Mouse (Mus musculus): ENCODE data around the gene Sigirr. TPM values are rescaled to one million over a fixed set of nuclear protein-coding genes. Genes with fewer than 3 reads are reported as not detected.
A peak's percentile ranks its signal among the peaks of the same experiment; 100 is the strongest.

Gene Sigirr
- polyA plus RNA-seq, 1 experiment: 23.2 TPM

DNA sequence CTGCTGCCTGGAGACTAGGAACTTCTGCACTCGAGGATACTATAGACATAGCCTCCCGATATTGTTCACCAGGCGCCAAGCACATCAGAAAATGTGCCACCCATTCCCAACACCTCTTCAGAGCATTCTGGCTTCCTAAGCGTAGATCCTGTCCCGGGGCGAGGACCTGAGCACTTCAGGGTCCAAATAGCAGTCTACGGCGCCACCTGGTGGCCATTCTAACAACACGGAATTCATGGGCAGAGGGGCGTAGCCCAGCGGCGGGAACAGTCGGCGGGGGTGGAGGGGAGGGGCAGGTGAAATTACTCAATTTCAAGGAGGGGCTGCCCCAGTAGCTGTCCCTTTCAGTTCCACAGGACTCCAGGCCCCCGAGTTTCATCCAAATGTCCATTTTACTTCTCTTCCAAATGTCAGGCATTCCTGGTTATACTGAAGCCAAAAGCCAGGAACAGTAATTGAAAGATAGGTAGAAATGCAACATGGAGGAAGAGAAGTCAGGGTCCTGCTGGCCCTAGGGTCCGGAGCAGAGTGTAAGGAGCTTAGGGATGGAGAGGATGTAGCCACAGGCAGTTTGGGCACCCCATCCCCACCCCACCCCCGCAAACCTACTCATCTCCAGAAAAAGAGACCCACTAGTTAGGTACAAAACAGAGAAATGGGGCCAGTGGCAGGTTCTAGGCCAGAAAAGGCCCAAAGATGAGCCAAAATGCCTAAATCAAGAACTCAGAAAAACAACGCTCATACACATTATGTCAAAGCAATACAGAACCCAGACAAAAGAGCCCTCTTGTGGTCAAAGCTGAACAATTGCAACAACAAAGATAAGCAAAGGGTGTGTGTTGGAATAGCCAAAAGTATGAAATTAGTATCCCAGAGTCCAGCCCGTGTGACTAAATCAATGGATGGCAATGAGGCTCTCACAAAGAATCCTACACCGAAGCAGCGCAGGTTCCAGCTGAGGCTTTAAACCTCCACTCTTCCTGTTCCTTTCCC, 51.9 kb downstream of the Sigirr start:
- no peaks in the 10 kb centered on the region for H3K9me3 ChIP-seq (replicated peaks; ENCODE audit: control insufficient read depth, insufficient read depth, low read length, poor library complexity, severe bottlenecking)
- peak; percentile 86 for TF ChIP-seq CTCF (IDR thresholded peaks at IDR 0.05; ENCODE audit: low read depth, low read length)
- TF ChIP-seq EP300 (IDR thresholded peaks at IDR 0.05; ENCODE audit: insufficient read depth, low read depth, low read length): peak; percentile 72; the same call in 1 of the 2 replicates
- TF ChIP-seq POLR2A (IDR thresholded peaks at IDR 0.05; ENCODE audit: insufficient read depth, low read length): no peak
- H3K36me3 ChIP-seq (ENCODE audit: control insufficient read depth, insufficient read depth, low read length, poor library complexity, severe bottlenecking): no peaks in the 10 kb centered on the region
- peaks cover 2% of the 10 kb centered on the region for H3K4me1 ChIP-seq (ENCODE audit: control insufficient read depth, insufficient read depth, low read length)
- H3K27ac ChIP-seq (ENCODE audit: insufficient read depth, low read length): peak overlapping the region; percentile 75
- H3K4me3 ChIP-seq (ENCODE audit: low read depth, low read length): peak overlapping the region; percentile 61
- peak overlapping the region; percentile 38 for H3K9ac ChIP-seq (ENCODE audit: low read depth, poor library complexity, severe bottlenecking)
- H3K27me3 ChIP-seq (ENCODE audit: control insufficient read depth, insufficient read depth, low read length, poor library complexity, severe bottlenecking): no peaks in the 10 kb centered on the region

DNA sequence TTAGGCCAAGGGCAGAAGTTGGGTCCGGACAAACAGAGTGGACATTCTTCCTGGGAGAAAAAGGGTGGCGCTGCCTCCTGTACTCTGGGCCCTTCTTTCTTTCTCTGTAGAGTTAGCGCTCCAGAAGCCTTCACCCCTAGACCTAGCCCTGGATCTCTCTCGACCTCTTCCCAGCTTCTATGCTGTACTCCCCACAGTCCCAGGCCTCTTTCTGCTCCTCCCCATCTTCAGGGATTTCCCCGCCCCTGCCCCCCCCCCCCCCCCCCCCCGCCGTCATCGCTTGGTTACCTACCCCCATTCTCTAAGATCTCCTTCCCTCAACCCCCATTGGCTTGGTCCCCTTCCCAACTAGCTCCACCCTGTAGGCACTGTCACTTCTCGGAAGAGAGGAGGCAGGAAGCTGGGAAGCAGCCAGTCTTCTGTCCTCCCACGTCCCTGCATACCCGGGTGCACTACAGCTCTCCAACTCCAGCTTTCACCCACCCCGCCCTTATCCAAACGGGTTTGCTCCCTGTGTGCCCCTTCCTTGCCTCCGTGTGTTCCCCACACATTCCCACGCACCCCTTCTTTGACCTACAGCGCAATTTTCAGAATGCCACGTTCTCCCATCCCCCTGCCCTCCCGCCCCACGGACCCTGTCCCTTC, 52.7 kb downstream of the Sigirr start:
- TF ChIP-seq CTCF (IDR thresholded peaks at IDR 0.05; ENCODE audit: low read depth, low read length): no peak
- TF ChIP-seq EP300 (IDR thresholded peaks at IDR 0.05; ENCODE audit: insufficient read depth, low read depth, low read length): peak; percentile 72
- peak; percentile 66 for TF ChIP-seq POLR2A (IDR thresholded peaks at IDR 0.05; ENCODE audit: insufficient read depth, low read length)
- peak overlapping the region; percentile 87 for H3K27ac ChIP-seq (ENCODE audit: insufficient read depth, low read length)
- no peaks in the 10 kb centered on the region for H3K9me3 ChIP-seq (replicated peaks; ENCODE audit: control insufficient read depth, insufficient read depth, low read length, poor library complexity, severe bottlenecking)
- H3K36me3 ChIP-seq (ENCODE audit: control insufficient read depth, insufficient read depth, low read length, poor library complexity, severe bottlenecking): no peaks in the 10 kb centered on the region
- H3K27me3 ChIP-seq (ENCODE audit: control insufficient read depth, insufficient read depth, low read length, poor library complexity, severe bottlenecking): no peaks in the 10 kb centered on the region
- H3K4me3 ChIP-seq (ENCODE audit: low read depth, low read length): peak overlapping the region; percentile 61
- H3K4me1 ChIP-seq (ENCODE audit: control insufficient read depth, insufficient read depth, low read length): peaks cover 3% of the 10 kb centered on the region
- H3K9ac ChIP-seq (ENCODE audit: low read depth, poor library complexity, severe bottlenecking): peak overlapping the region; percentile 38

DNA sequence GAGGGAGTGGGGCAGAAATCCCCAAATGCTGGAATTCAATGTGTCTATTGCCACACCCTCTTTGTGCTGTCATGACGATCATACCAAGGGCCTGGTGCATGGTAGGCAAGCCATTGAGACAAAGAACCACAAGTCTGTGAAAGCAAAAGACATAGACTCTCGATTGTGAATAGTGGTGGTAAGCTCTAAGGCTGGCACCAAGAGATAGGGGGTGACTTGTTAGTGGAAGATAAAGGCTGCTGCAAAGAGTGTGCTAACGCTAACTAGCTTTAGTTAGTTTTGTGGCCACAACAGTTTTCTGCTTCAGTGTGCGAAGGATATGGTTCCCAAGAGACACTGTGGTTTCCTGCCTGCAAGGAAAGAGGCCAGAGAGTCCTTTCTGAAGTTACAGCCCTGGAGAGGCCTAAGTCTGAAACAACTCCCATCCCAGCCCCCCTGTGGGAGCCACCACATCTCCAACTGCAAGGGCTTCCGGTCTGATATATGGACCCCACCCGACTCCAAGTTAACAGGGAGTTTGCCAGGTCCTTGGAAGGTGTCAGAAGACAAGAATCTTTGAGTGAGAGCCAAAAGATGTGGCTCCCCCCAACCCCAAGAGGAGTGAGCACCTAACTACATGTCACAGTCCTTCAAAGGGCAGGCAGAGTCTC, 53.3 kb downstream of the Sigirr start:
- Histone ChIP-seq H3K36me3 (ENCODE audit: control insufficient read depth, insufficient read depth, low read length, poor library complexity, severe bottlenecking) (no peaks in the 10 kb centered on the region), H3K9me3 (replicated peaks; ENCODE audit: control insufficient read depth, insufficient read depth, low read length, poor library complexity, severe bottlenecking) (no peaks in the 10 kb centered on the region), H3K27me3 (ENCODE audit: control insufficient read depth, insufficient read depth, low read length, poor library complexity, severe bottlenecking) (no peaks in the 10 kb centered on the region), H3K4me1 (ENCODE audit: control insufficient read depth, insufficient read depth, low read length) (peaks cover 3% of the 10 kb centered on the region), H3K27ac (ENCODE audit: insufficient read depth, low read length) (peak overlapping the region; percentile 87), H3K9ac (ENCODE audit: low read depth, poor library complexity, severe bottlenecking) (peak overlapping the region; percentile 9; the same call in 1 of the 2 replicates), H3K4me3 (ENCODE audit: low read depth, low read length) (peak overlapping the region; percentile 30)
- TF ChIP-seq POLR2A (IDR thresholded peaks at IDR 0.05; ENCODE audit: insufficient read depth, low read length) (no peak), EP300 (IDR thresholded peaks at IDR 0.05; ENCODE audit: insufficient read depth, low read depth, low read length) (no peak), CTCF (IDR thresholded peaks at IDR 0.05; ENCODE audit: low read depth, low read length) (no peak)

DNA sequence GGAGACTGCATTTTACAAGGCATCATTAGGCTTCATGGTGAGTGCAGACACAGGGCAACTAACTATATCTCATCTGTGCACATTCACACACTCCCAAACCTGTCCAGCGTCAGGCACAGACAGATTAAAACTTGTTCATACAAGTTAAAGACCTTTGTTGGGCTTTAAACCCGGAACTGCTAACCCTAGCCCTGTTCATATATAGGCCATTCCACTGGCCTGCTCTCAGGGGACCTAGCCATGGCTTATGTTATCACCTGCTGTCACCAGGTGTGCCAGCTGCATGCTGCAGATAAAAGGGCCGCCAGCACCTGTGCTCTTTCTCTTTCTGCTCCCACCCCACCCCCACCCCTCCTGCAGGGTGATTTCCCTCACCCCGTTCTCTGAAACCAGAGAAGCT, 57.8 kb downstream of the Sigirr start:
- Histone ChIP-seq H3K9ac (ENCODE audit: low read depth, poor library complexity, severe bottlenecking) (no peak overlapping the region), H3K36me3 (ENCODE audit: control insufficient read depth, insufficient read depth, low read length, poor library complexity, severe bottlenecking) (no peaks in the 10 kb centered on the region), H3K4me3 (ENCODE audit: low read depth, low read length) (no peak overlapping the region), H3K27me3 (ENCODE audit: control insufficient read depth, insufficient read depth, low read length, poor library complexity, severe bottlenecking) (no peaks in the 10 kb centered on the region), H3K4me1 (ENCODE audit: control insufficient read depth, insufficient read depth, low read length) (peaks cover 8% of the 10 kb centered on the region), H3K9me3 (replicated peaks; ENCODE audit: control insufficient read depth, insufficient read depth, low read length, poor library complexity, severe bottlenecking) (no peaks in the 10 kb centered on the region), H3K27ac (ENCODE audit: insufficient read depth, low read length) (peak overlapping the region; percentile 12; the same call in 1 of the 2 replicates)
- TF ChIP-seq POLR2A (IDR thresholded peaks at IDR 0.05; ENCODE audit: insufficient read depth, low read length) (no peak), EP300 (IDR thresholded peaks at IDR 0.05; ENCODE audit: insufficient read depth, low read depth, low read length) (0 out of 2 replicates have a peak, but pooled peaks have one; percentile 50), CTCF (IDR thresholded peaks at IDR 0.05; ENCODE audit: low read depth, low read length) (no peak)

DNA sequence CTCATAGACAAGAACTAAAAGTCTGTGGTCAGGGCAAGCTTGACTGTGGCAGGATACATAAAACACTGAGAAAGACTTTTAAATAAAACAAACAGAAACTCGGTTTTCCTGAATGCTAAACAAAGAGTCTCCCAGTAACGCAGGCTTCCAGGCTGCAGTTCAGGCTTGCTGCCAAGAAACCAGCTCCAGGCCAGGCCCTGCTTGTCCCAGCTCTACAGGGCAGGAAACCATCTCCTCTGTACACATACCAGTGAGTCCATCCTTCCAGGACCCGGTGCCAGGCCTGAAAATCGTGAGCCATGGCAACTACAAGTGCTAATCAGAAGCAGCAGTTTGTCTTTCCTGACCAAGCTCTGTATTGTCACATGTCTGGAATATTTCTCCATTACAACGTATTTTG, 58.7 kb downstream of the Sigirr start:
- no peak overlapping the region for H3K9ac ChIP-seq (ENCODE audit: low read depth, poor library complexity, severe bottlenecking)
- H3K27ac ChIP-seq (ENCODE audit: insufficient read depth, low read length): no peak overlapping the region
- no peaks in the 10 kb centered on the region for H3K9me3 ChIP-seq (replicated peaks; ENCODE audit: control insufficient read depth, insufficient read depth, low read length, poor library complexity, severe bottlenecking)
- no peak for TF ChIP-seq POLR2A (IDR thresholded peaks at IDR 0.05; ENCODE audit: insufficient read depth, low read length)
- TF ChIP-seq CTCF (IDR thresholded peaks at IDR 0.05; ENCODE audit: low read depth, low read length): no peak
- TF ChIP-seq EP300 (IDR thresholded peaks at IDR 0.05; ENCODE audit: insufficient read depth, low read depth, low read length): no peak
- H3K4me1 ChIP-seq (ENCODE audit: control insufficient read depth, insufficient read depth, low read length): peaks cover 8% of the 10 kb centered on the region
- no peaks in the 10 kb centered on the region for H3K27me3 ChIP-seq (ENCODE audit: control insufficient read depth, insufficient read depth, low read length, poor library complexity, severe bottlenecking)
- H3K4me3 ChIP-seq (ENCODE audit: low read depth, low read length): no peak overlapping the region
- H3K36me3 ChIP-seq (ENCODE audit: control insufficient read depth, insufficient read depth, low read length, poor library complexity, severe bottlenecking): no peaks in the 10 kb centered on the region

Other genes with a start within 250 kb of the Sigirr start
- not detected in 2 replicates for gene Gm45785, start 244.2 kb downstream of the Sigirr start, polyA plus RNA-seq (2011; ENCODE audit: insufficient read depth, insufficient read length, low read depth, missing spikeins)
- gene Ric8a, start 243.6 kb downstream of the Sigirr start, polyA plus RNA-seq (2011; ENCODE audit: insufficient read depth, insufficient read length, low read depth, missing spikeins): 23.3 and 26.3 TPM in 2 replicates
- 14.0 and 18.3 TPM in 2 replicates for gene Bet1l, start 243.0 kb downstream of the Sigirr start, polyA plus RNA-seq (2011; ENCODE audit: insufficient read depth, insufficient read length, low read depth, missing spikeins)
- gene Psmd13, start 218.6 kb downstream of the Sigirr start, polyA plus RNA-seq (2011; ENCODE audit: insufficient read depth, insufficient read length, low read depth, missing spikeins): 246 and 251 TPM in 2 replicates
- gene Sirt3, start 218.3 kb downstream of the Sigirr start, polyA plus RNA-seq (2011; ENCODE audit: insufficient read depth, insufficient read length, low read depth, missing spikeins): 17.4 and 17.9 TPM in 2 replicates
- not detected in 2 replicates for gene Cox8b, start 200.1 kb downstream of the Sigirr start, polyA plus RNA-seq (2011; ENCODE audit: insufficient read depth, insufficient read length, low read depth, missing spikeins)
- gene Nlrp6, start 179.7 kb downstream of the Sigirr start, polyA plus RNA-seq (2011; ENCODE audit: insufficient read depth, insufficient read length, low read depth, missing spikeins): not detected in 2 replicates
- 9.4 and 9.7 TPM in 2 replicates for gene Pgghg, start 159.2 kb downstream of the Sigirr start, polyA plus RNA-seq (2011; ENCODE audit: insufficient read depth, insufficient read length, low read depth, missing spikeins)
- 1.8 and 3.9 TPM in 2 replicates for gene Ifitm5, start 150.3 kb downstream of the Sigirr start, polyA plus RNA-seq (2011; ENCODE audit: insufficient read depth, insufficient read length, low read depth, missing spikeins)
- gene Gm45717, start 144.6 kb downstream of the Sigirr start, polyA plus RNA-seq (2011; ENCODE audit: insufficient read depth, insufficient read length, low read depth, missing spikeins): 3.1 TPM in 1 of 2 replicates, not detected in the other
- gene Ifitm2, start 144.6 kb downstream of the Sigirr start, polyA plus RNA-seq (2011; ENCODE audit: insufficient read depth, insufficient read length, low read depth, missing spikeins): 720 and 786 TPM in 2 replicates
- 501 and 504 TPM in 2 replicates for gene Ifitm1, start 133.4 kb downstream of the Sigirr start, polyA plus RNA-seq (2011; ENCODE audit: insufficient read depth, insufficient read length, low read depth, missing spikeins)
- 410 and 433 TPM in 2 replicates for gene Ifitm3, start 89.8 kb downstream of the Sigirr start, polyA plus RNA-seq (2011; ENCODE audit: insufficient read depth, insufficient read length, low read depth, missing spikeins)
- gene Ifitm6, start 82.6 kb downstream of the Sigirr start, polyA plus RNA-seq (2011; ENCODE audit: insufficient read depth, insufficient read length, low read depth, missing spikeins): not detected in 2 replicates
- gene Gm17387, start 71.4 kb downstream of the Sigirr start, polyA plus RNA-seq (2011; ENCODE audit: insufficient read depth, insufficient read length, low read depth, missing spikeins): not detected in 2 replicates
- gene B4galnt4, start 39.5 kb downstream of the Sigirr start, polyA plus RNA-seq (2011; ENCODE audit: insufficient read depth, insufficient read length, low read depth, missing spikeins): 18.3 and 22.2 TPM in 2 replicates
- 19.6 and 22.0 TPM in 2 replicates for gene Pkp3, start 22.4 kb downstream of the Sigirr start, polyA plus RNA-seq (2011; ENCODE audit: insufficient read depth, insufficient read length, low read depth, missing spikeins)
- 19.1 and 22.1 TPM in 2 replicates for gene Ano9, start 17.2 kb upstream of the Sigirr start, polyA plus RNA-seq (2011; ENCODE audit: insufficient read depth, insufficient read length, low read depth, missing spikeins)
- 42.5 and 55.3 TPM in 2 replicates for gene Ptdss2, start 21.8 kb upstream of the Sigirr start, polyA plus RNA-seq (2011; ENCODE audit: insufficient read depth, insufficient read length, low read depth, missing spikeins)
- 44.8 and 48.5 TPM in 2 replicates for gene Rnh1, start 72.3 kb upstream of the Sigirr start, polyA plus RNA-seq (2011; ENCODE audit: insufficient read depth, insufficient read length, low read depth, missing spikeins)
- gene Hras, start 93.4 kb upstream of the Sigirr start, polyA plus RNA-seq (2011; ENCODE audit: insufficient read depth, insufficient read length, low read depth, missing spikeins): 50.5 and 51.8 TPM in 2 replicates
- 3.3 and 3.4 TPM in 2 replicates for gene Lrrc56, start 93.6 kb upstream of the Sigirr start, polyA plus RNA-seq (2011; ENCODE audit: insufficient read depth, insufficient read length, low read depth, missing spikeins)
- gene Lmntd2, start 113.5 kb upstream of the Sigirr start, polyA plus RNA-seq (2011; ENCODE audit: insufficient read depth, insufficient read length, low read depth, missing spikeins): 5.9 and 6.6 TPM in 2 replicates
- gene Rassf7, start 115.3 kb upstream of the Sigirr start, polyA plus RNA-seq (2011; ENCODE audit: insufficient read depth, insufficient read length, low read depth, missing spikeins): 29.6 and 36.3 TPM in 2 replicates
- 99.5 and 99.9 TPM in 2 replicates for gene Phrf1, start 128.2 kb upstream of the Sigirr start, polyA plus RNA-seq (2011; ENCODE audit: insufficient read depth, insufficient read length, low read depth, missing spikeins)
- gene Irf7, start 165.9 kb upstream of the Sigirr start, polyA plus RNA-seq (2011; ENCODE audit: insufficient read depth, insufficient read length, low read depth, missing spikeins): 0.57 TPM in 1 of 2 replicates, not detected in the other
- gene Cdhr5, start 176.2 kb upstream of the Sigirr start, polyA plus RNA-seq (2011; ENCODE audit: insufficient read depth, insufficient read length, low read depth, missing spikeins): not detected in 2 replicates
- gene Sct, start 178.6 kb upstream of the Sigirr start, polyA plus RNA-seq (2011; ENCODE audit: insufficient read depth, insufficient read length, low read depth, missing spikeins): 7.4 and 8.5 TPM in 2 replicates
- 0.21 and 0.65 TPM in 2 replicates for gene Drd4, start 191.4 kb upstream of the Sigirr start, polyA plus RNA-seq (2011; ENCODE audit: insufficient read depth, insufficient read length, low read depth, missing spikeins)
- gene Deaf1, start 227.1 kb upstream of the Sigirr start, polyA plus RNA-seq (2011; ENCODE audit: insufficient read depth, insufficient read length, low read depth, missing spikeins): 79.2 and 79.4 TPM in 2 replicates
- gene Tmem80, start 227.2 kb upstream of the Sigirr start, polyA plus RNA-seq (2011; ENCODE audit: insufficient read depth, insufficient read length, low read depth, missing spikeins): 7.0 and 8.2 TPM in 2 replicates
- gene Eps8l2, start 238.3 kb upstream of the Sigirr start, polyA plus RNA-seq (2011; ENCODE audit: insufficient read depth, insufficient read length, low read depth, missing spikeins): 39.8 and 46.0 TPM in 2 replicates